8 mouse cellular contexts compared by ENCODE assay signal in genomic region chr9:109054712-109055111, GRCm38 (mm10). TPM values are rescaled to one million over a fixed set of nuclear protein-coding genes. Genes with fewer than 3 reads are reported as not detected.
DNase-seq lines count a peak whose midpoint lies in the region; ATAC-seq and TF ChIP-seq lines count a peak whose summit lies in the region.

No protein-coding gene starts in this region.

- H3K4me3 ChIP-seq in intestine, embryonic 15.5 days (replicated peaks) = peak overlapping the region; percentile 29
- H3K4me3 ChIP-seq in limb, embryonic 10.5 days = 0 out of 2 replicates have a peak overlapping the region, but pooled peaks have one; percentile 21
- no peak overlapping the region for H3K4me3 ChIP-seq in midbrain, embryonic 11.5 days (ENCODE audit: low read depth, low read length)
- peak overlapping the region; percentile 64 for H3K4me3 ChIP-seq in spleen, adult 2 months (ENCODE audit: extremely low read depth, insufficient read depth, insufficient read length)

- H3K36me3 ChIP-seq in intestine, embryonic 15.5 days = peaks cover 19% of the 10 kb centered on the region
- peaks cover 66% of the 10 kb centered on the region for H3K36me3 ChIP-seq in limb, embryonic 10.5 days
- H3K36me3 ChIP-seq in midbrain, embryonic 11.5 days (ENCODE audit: control insufficient read depth, insufficient read depth, low read length) = peaks cover 2% of the 10 kb centered on the region; the same call in 1 of the 2 replicates
- H3K36me3 ChIP-seq in spleen, adult 2 months (ENCODE audit: control insufficient read depth, insufficient read depth, low read length) = peaks cover 41% of the 10 kb centered on the region

- TF ChIP-seq CTCF in spleen, adult 2 months (IDR thresholded peaks at IDR 0.05; ENCODE audit: extremely low read depth, insufficient read depth, insufficient read length, insufficient replicate concordance) = no peak

- ATAC-seq in common myeloid progenitor, adult 5-6 weeks (replicated peaks; ENCODE audit: low read depth, poor library complexity, severe bottlenecking) = peak; percentile 69
- ATAC-seq in intestine, embryonic 15.5 days = peak; percentile 81
- peak; percentile 70 for ATAC-seq in midbrain, embryonic 11.5 days (ENCODE audit: low FRiP score)

- peak overlapping the region; percentile 57 for H3K4me2 ChIP-seq in intestine, embryonic 15.5 days (replicated peaks)
- H3K4me2 ChIP-seq in midbrain, embryonic 11.5 days = peak overlapping the region; percentile 19; the same call in 1 of the 2 replicates

- H3K9me3 ChIP-seq in intestine, embryonic 15.5 days = no peaks in the 10 kb centered on the region
- no peaks in the 10 kb centered on the region for H3K9me3 ChIP-seq in limb, embryonic 10.5 days (replicated peaks)
- H3K9me3 ChIP-seq in midbrain, embryonic 11.5 days (ENCODE audit: control insufficient read depth, low read length) = no peaks in the 10 kb centered on the region

- peak; percentile 9; the same call in 1 of the 2 replicates for TF ChIP-seq POLR2A in spleen, adult 2 months (IDR thresholded peaks at IDR 0.05; ENCODE audit: low read depth, low read length)

- intact Hi-C loops in gastrocnemius, postnatal 36 days (cut with DNase I) = no loop called here

- H3K27me3 ChIP-seq in intestine, embryonic 15.5 days (replicated peaks) = no peaks in the 10 kb centered on the region
- H3K27me3 ChIP-seq in limb, embryonic 10.5 days (ENCODE audit: low read depth, poor library complexity, severe bottlenecking) = no peaks in the 10 kb centered on the region
- H3K27me3 ChIP-seq in midbrain, embryonic 11.5 days (ENCODE audit: control insufficient read depth, insufficient read depth, low read length) = no peaks in the 10 kb centered on the region
- no peaks in the 10 kb centered on the region for H3K27me3 ChIP-seq in spleen, adult 2 months (ENCODE audit: control insufficient read depth, insufficient read depth, low read length)

- WGBS in intestine, embryonic 15.5 days = 5% methylated on average over 7 of the region's 7 CpGs
- WGBS in limb, embryonic 10.5 days = 5% methylated on average over 7 of the region's 7 CpGs
- under 1% methylated on average over 7 of the region's 7 CpGs for WGBS in midbrain, embryonic 11.5 days
- WGBS in spleen, adult 2 months = under 1% methylated on average over 7 of the region's 7 CpGs

- peaks cover 16% of the 10 kb centered on the region for H3K4me1 ChIP-seq in intestine, embryonic 15.5 days (replicated peaks)
- peaks cover 29% of the 10 kb centered on the region for H3K4me1 ChIP-seq in limb, embryonic 10.5 days
- peaks cover 9% of the 10 kb centered on the region; the same call in 1 of the 2 replicates for H3K4me1 ChIP-seq in midbrain, embryonic 11.5 days (ENCODE audit: control insufficient read depth, insufficient read depth, low read length)
- peaks cover 34% of the 10 kb centered on the region; the same call in 1 of the 2 replicates for H3K4me1 ChIP-seq in spleen, adult 2 months (ENCODE audit: control insufficient read depth, insufficient read depth, insufficient read length)

- H3K27ac ChIP-seq in intestine, embryonic 15.5 days = peak overlapping the region; percentile 76
- peak overlapping the region; percentile 72 for H3K27ac ChIP-seq in limb, embryonic 10.5 days
- H3K27ac ChIP-seq in midbrain, embryonic 11.5 days (ENCODE audit: low read depth, low read length) = no peak overlapping the region
- H3K27ac ChIP-seq in spleen, adult 2 months (ENCODE audit: insufficient read depth, low read length) = peak overlapping the region; percentile 99

- peak overlapping the region; percentile 37 for H3K9ac ChIP-seq in intestine, embryonic 15.5 days
- H3K9ac ChIP-seq in midbrain, embryonic 11.5 days (ENCODE audit: low read length) = no peak overlapping the region; the same call in 1 of the 2 replicates

- DNase-seq in gastrocnemius, adult 18-20 months (ENCODE audit: low spot score) = peak; percentile 69
- no peak for DNase-seq in gastrocnemius, postnatal 36 days
- peak; percentile 19 to 55 for DNase-seq in gastrocnemius, postnatal 4 days (ENCODE audit: low spot score in 2 of 2)
- no peak for DNase-seq in limb, embryonic 10.5 days (ENCODE audit: low spot score)
- DNase-seq in midbrain, embryonic 11.5 days (ENCODE audit: low spot score, missing footprints) = no peak
- peak in 1 of 2 experiments; percentile 75 for DNase-seq in spleen, adult 2 months (ENCODE audit: low read depth in 1 of 2, low spot score in 2 of 2)

RNA-seq across cellular contexts. Expression of gene Trex1, which starts 4.8 kb away (rescaled TPM):
- total RNA-seq in gastrocnemius, adult 18-20 months (2021) = 10 to 100 TPM; 13.1 to 17.2 TPM
- total RNA-seq in gastrocnemius, postnatal 36 days (2021) = 10 to 100 TPM; 11.6 to 11.8 TPM
- 13.3 and 16.1 TPM in 2 replicates for total RNA-seq in common myeloid progenitor, adult 5-6 weeks (2017)
- 10 to 100 TPM; 10.3 to 12.0 TPM for total RNA-seq in gastrocnemius, postnatal 4 days (2021)
- polyA plus RNA-seq in intestine, embryonic 15.5 days (2015; fragmentation: Nextera tagmentation; extraction: Ambion mirVana) = 12.5 and 13.4 TPM in 2 replicates
- polyA plus RNA-seq in limb, embryonic 10.5 days (2016; fragmentation: Nextera tagmentation; extraction: Ambion mirVana) = 7.5 and 9.4 TPM in 2 replicates
- polyA plus RNA-seq in midbrain, embryonic 11.5 days (2014; fragmentation: Nextera tagmentation; extraction: Ambion mirVana) = 7.1 and 7.3 TPM in 2 replicates
- polyA plus RNA-seq in spleen, adult 2 months (2012; rRNA removed) = 137 and 262 TPM in 2 replicates

RNA-seq across cellular contexts. Expression of gene Shisa5, which starts 16.3 kb away (rescaled TPM):
- total RNA-seq in gastrocnemius, adult 18-20 months (2021) = 10 to 100 TPM in 1 of 2 experiments, 1 to 10 TPM in 1; 9.8 to 15.5 TPM
- total RNA-seq in gastrocnemius, postnatal 36 days (2021) = 10 to 100 TPM; 11.9 to 13.4 TPM
- 49.7 and 54.1 TPM in 2 replicates for total RNA-seq in common myeloid progenitor, adult 5-6 weeks (2017)
- total RNA-seq in gastrocnemius, postnatal 4 days (2021) = 10 to 100 TPM; 50.6 to 54.3 TPM
- 112 and 121 TPM in 2 replicates for polyA plus RNA-seq in intestine, embryonic 15.5 days (2015; fragmentation: Nextera tagmentation; extraction: Ambion mirVana)
- polyA plus RNA-seq in limb, embryonic 10.5 days (2016; fragmentation: Nextera tagmentation; extraction: Ambion mirVana) = 36.1 and 44.4 TPM in 2 replicates
- polyA plus RNA-seq in midbrain, embryonic 11.5 days (2014; fragmentation: Nextera tagmentation; extraction: Ambion mirVana) = 27.1 and 29.9 TPM in 2 replicates
- 4,319 and 4,795 TPM in 2 replicates for polyA plus RNA-seq in spleen, adult 2 months (2012; rRNA removed)

RNA-seq across cellular contexts. Expression of gene Atrip, which starts 19.2 kb away (rescaled TPM):
- 1 to 10 TPM; 8.9 to 9.2 TPM for total RNA-seq in gastrocnemius, adult 18-20 months (2021)
- total RNA-seq in gastrocnemius, postnatal 36 days (2021) = 1 to 10 TPM; 7.8 to 8.3 TPM
- total RNA-seq in common myeloid progenitor, adult 5-6 weeks (2017) = 20.6 and 22.5 TPM in 2 replicates
- total RNA-seq in gastrocnemius, postnatal 4 days (2021) = 10 to 100 TPM; 10.4 to 13.5 TPM
- 21.3 and 22.4 TPM in 2 replicates for polyA plus RNA-seq in intestine, embryonic 15.5 days (2015; fragmentation: Nextera tagmentation; extraction: Ambion mirVana)
- polyA plus RNA-seq in limb, embryonic 10.5 days (2016; fragmentation: Nextera tagmentation; extraction: Ambion mirVana) = 35.3 and 36.8 TPM in 2 replicates
- polyA plus RNA-seq in midbrain, embryonic 11.5 days (2014; fragmentation: Nextera tagmentation; extraction: Ambion mirVana) = 21.7 and 25.0 TPM in 2 replicates
- polyA plus RNA-seq in spleen, adult 2 months (2012; rRNA removed) = 16.2 and 17.0 TPM in 2 replicates

RNA-seq across cellular contexts. Expression of gene Ccdc51, which starts 27.6 kb away (rescaled TPM):
- 1 to 10 TPM; 7.9 to 8.1 TPM for total RNA-seq in gastrocnemius, adult 18-20 months (2021)
- 1 to 10 TPM; 5.9 to 6.6 TPM for total RNA-seq in gastrocnemius, postnatal 36 days (2021)
- 14.9 and 19.0 TPM in 2 replicates for total RNA-seq in common myeloid progenitor, adult 5-6 weeks (2017)
- 1 to 10 TPM; 8.6 to 9.1 TPM for total RNA-seq in gastrocnemius, postnatal 4 days (2021)
- polyA plus RNA-seq in intestine, embryonic 15.5 days (2015; fragmentation: Nextera tagmentation; extraction: Ambion mirVana) = 16.1 and 17.2 TPM in 2 replicates
- polyA plus RNA-seq in limb, embryonic 10.5 days (2016; fragmentation: Nextera tagmentation; extraction: Ambion mirVana) = 13.6 and 14.1 TPM in 2 replicates
- 11.4 and 14.2 TPM in 2 replicates for polyA plus RNA-seq in midbrain, embryonic 11.5 days (2014; fragmentation: Nextera tagmentation; extraction: Ambion mirVana)
- 5.1 and 5.2 TPM in 2 replicates for polyA plus RNA-seq in spleen, adult 2 months (2012; rRNA removed)

RNA-seq across cellular contexts. Expression of gene Tma7, which starts 27.7 kb away (rescaled TPM):
- 100 to 1,000 TPM; 325 to 344 TPM for total RNA-seq in gastrocnemius, adult 18-20 months (2021)
- total RNA-seq in gastrocnemius, postnatal 36 days (2021) = 100 to 1,000 TPM; 245 to 268 TPM
- 126 and 146 TPM in 2 replicates for total RNA-seq in common myeloid progenitor, adult 5-6 weeks (2017)
- total RNA-seq in gastrocnemius, postnatal 4 days (2021) = 100 to 1,000 TPM; 186 to 241 TPM
- polyA plus RNA-seq in intestine, embryonic 15.5 days (2015; fragmentation: Nextera tagmentation; extraction: Ambion mirVana) = 619 and 707 TPM in 2 replicates
- polyA plus RNA-seq in limb, embryonic 10.5 days (2016; fragmentation: Nextera tagmentation; extraction: Ambion mirVana) = 805 and 864 TPM in 2 replicates
- 819 and 852 TPM in 2 replicates for polyA plus RNA-seq in midbrain, embryonic 11.5 days (2014; fragmentation: Nextera tagmentation; extraction: Ambion mirVana)
- polyA plus RNA-seq in spleen, adult 2 months (2012; rRNA removed) = 10.2 and 16.4 TPM in 2 replicates

Comparison
In these comparisons a context has a peak if more than half of its experiments do, and no peak if none do; other contexts are left out.
1. DNase-seq: peak in gastrocnemius, adult 18-20 months (single experiment) and gastrocnemius, postnatal 4 days (2 of 2); none in gastrocnemius, postnatal 36 days (0 of 2), limb, embryonic 10.5 days (single experiment) and midbrain, embryonic 11.5 days (single experiment).
2. Peak in every context shown above with its lines, with median percentiles within 50 percentile points of each other: ATAC-seq.